In genomic region chr14:34561647-34562046, GRCm38 (mm10) we compare ENCODE assay signal across 26 mouse cellular contexts. TPM values are rescaled to one million over a fixed set of nuclear protein-coding genes. Genes with fewer than 3 reads are reported as not detected.
DNase-seq lines count a peak whose midpoint lies in the region; ATAC-seq and TF ChIP-seq lines count a peak whose summit lies in the region.
"Had no signal": no experiment of that assay in that cellular context is flagged by ENCODE, and none has a peak within 500 bp of the region (broad histone marks: within the 10 kb centered on the region; RNA-seq: fewer than 3 reads in every experiment).

No protein-coding gene starts in this region.

- H3K9ac ChIP-seq in heart, embryonic 12.5 days: no peak overlapping the region
- no peak overlapping the region for H3K9ac ChIP-seq in liver, adult 2 months (ENCODE audit: low read depth, low read length)
- H3K9ac ChIP-seq in liver, embryonic 11.5 days (ENCODE audit: low read depth, low read length): no peak overlapping the region
- no peak overlapping the region for H3K9ac ChIP-seq in limb, embryonic 11.5 days (ENCODE audit: low read length)
- H3K9ac ChIP-seq: embryonic facial prominence, embryonic 15.5 days; hindbrain, embryonic 15.5 days had no signal

- H3K4me1 ChIP-seq in heart, embryonic 12.5 days (replicated peaks): peaks cover 63% of the 10 kb centered on the region
- no peaks in the 10 kb centered on the region for H3K4me1 ChIP-seq in liver, adult 2 months (ENCODE audit: control insufficient read depth, insufficient read depth, low read length)
- no peaks in the 10 kb centered on the region for H3K4me1 ChIP-seq in liver, embryonic 11.5 days (replicated peaks; ENCODE audit: control insufficient read depth, insufficient read depth, low read length)
- H3K4me1 ChIP-seq in limb, embryonic 11.5 days (ENCODE audit: control insufficient read depth, insufficient read depth, low read length): peaks cover 4% of the 10 kb centered on the region; the same call in 1 of the 2 replicates
- H3K4me1 ChIP-seq: forebrain, embryonic 10.5 days; hindbrain, embryonic 10.5 days; hindbrain, embryonic 15.5 days had no signal

- H3K4me3 ChIP-seq in heart, embryonic 12.5 days: no peak overlapping the region
- H3K4me3 ChIP-seq in liver, adult 2 months (ENCODE audit: insufficient read depth, low read depth, low read length): no peak overlapping the region
- H3K4me3 ChIP-seq in liver, embryonic 11.5 days (ENCODE audit: low read depth, low read length): no peak overlapping the region
- no peak overlapping the region for H3K4me3 ChIP-seq in limb, embryonic 11.5 days (ENCODE audit: low read depth, low read length)
- H3K4me3 ChIP-seq: embryonic facial prominence, embryonic 15.5 days; erythroblast, embryonic 14.5 days; forebrain, embryonic 10.5 days; hindbrain, embryonic 10.5 days; hindbrain, embryonic 15.5 days had no signal

- no peak for TF ChIP-seq CTCF in liver, adult 2 months (IDR thresholded peaks at IDR 0.05; ENCODE audit: low read depth, low read length)

- TF ChIP-seq POLR2A in liver, adult 2 months (IDR thresholded peaks at IDR 0.05; ENCODE audit: extremely low read depth, insufficient read depth, low read length): no peak

- no peak for DNase-seq in heart, adult 18-20 months
- DNase-seq in liver, adult 2 months (ENCODE audit: extremely low read depth, low read depth, low spot score): peak; percentile 49
- DNase-seq in liver, embryonic 11.5 days (ENCODE audit: low spot score): no peak
- no peak for DNase-seq in limb, embryonic 11.5 days (ENCODE audit: low spot score)
- DNase-seq in urinary bladder, postnatal 4 days (ENCODE audit: low spot score in 2 of 2): no peak
- DNase-seq in kidney, postnatal 4 days: no peak
- DNase-seq: adrenal gland, adult 8-10 months; adrenal gland, postnatal 36 days; cerebellum, adult 11 months; cerebellum, adult 8-10 months; cerebellum, postnatal 14 days; embryo, embryonic 11 days; heart, postnatal 10 days had no signal

- no peaks in the 10 kb centered on the region for H3K79me2 ChIP-seq in liver, adult 2 months (ENCODE audit: control insufficient read depth, insufficient read depth, low read length)

- no peaks in the 10 kb centered on the region for H3K27me3 ChIP-seq in heart, embryonic 12.5 days (replicated peaks)
- no peaks in the 10 kb centered on the region for H3K27me3 ChIP-seq in liver, adult 2 months (ENCODE audit: control insufficient read depth, insufficient read depth, low read length)
- no peaks in the 10 kb centered on the region for H3K27me3 ChIP-seq in liver, embryonic 11.5 days (replicated peaks; ENCODE audit: control insufficient read depth, insufficient read depth, low read length)
- no peaks in the 10 kb centered on the region for H3K27me3 ChIP-seq in limb, embryonic 11.5 days (ENCODE audit: control insufficient read depth, insufficient read depth, low read length)
- H3K27me3 ChIP-seq: embryonic facial prominence, embryonic 15.5 days; hindbrain, embryonic 15.5 days had no signal

- ATAC-seq in heart, embryonic 12.5 days (ENCODE audit: insufficient number of reproducible peaks, low FRiP score): no peak
- ATAC-seq in liver, embryonic 11.5 days (replicated peaks; ENCODE audit: low FRiP score): no peak
- no peak for ATAC-seq in limb, embryonic 11.5 days (ENCODE audit: insufficient number of reproducible peaks, low FRiP score, low TSS enrichment, low read depth)
- ATAC-seq: forebrain, embryonic 14.5 days; intestine, embryonic 16.5 days had no signal

- WGBS in heart, embryonic 12.5 days: 90% methylated on average over 8 of the region's 8 CpGs
- WGBS in liver, adult 2 months: 51% methylated on average over 8 of the region's 8 CpGs
- WGBS in liver, embryonic 11.5 days: 78% methylated on average over 8 of the region's 8 CpGs
- 89% methylated on average over 8 of the region's 8 CpGs for WGBS in limb, embryonic 11.5 days

- H3K27ac ChIP-seq in heart, embryonic 12.5 days (ENCODE audit: poor library complexity, severe bottlenecking): peak overlapping the region; percentile 31; the same call in 1 of the 2 replicates
- no peak overlapping the region for H3K27ac ChIP-seq in liver, adult 2 months (replicated peaks; ENCODE audit: insufficient read depth, low read depth, low read length)
- no peak overlapping the region for H3K27ac ChIP-seq in liver, embryonic 11.5 days (ENCODE audit: low read depth, low read length)
- H3K27ac ChIP-seq in limb, embryonic 11.5 days (replicated peaks; ENCODE audit: low read depth, low read length): peak overlapping the region; percentile 47
- H3K27ac ChIP-seq: embryonic facial prominence, embryonic 15.5 days; forebrain, embryonic 10.5 days; hindbrain, embryonic 10.5 days; hindbrain, embryonic 15.5 days had no signal

- H3K36me3 ChIP-seq in heart, embryonic 12.5 days: peaks cover 66% of the 10 kb centered on the region
- H3K36me3 ChIP-seq in liver, adult 2 months (ENCODE audit: control insufficient read depth, insufficient read depth, low read length): no peaks in the 10 kb centered on the region
- no peaks in the 10 kb centered on the region for H3K36me3 ChIP-seq in liver, embryonic 11.5 days (ENCODE audit: control insufficient read depth, insufficient read depth, low read length)
- H3K36me3 ChIP-seq in limb, embryonic 11.5 days (ENCODE audit: control insufficient read depth, insufficient read depth, low read length): no peaks in the 10 kb centered on the region
- H3K36me3 ChIP-seq: embryonic facial prominence, embryonic 15.5 days; forebrain, embryonic 10.5 days; hindbrain, embryonic 10.5 days; hindbrain, embryonic 15.5 days had no signal

- H3K4me2 ChIP-seq in heart, embryonic 12.5 days: no peak overlapping the region
- H3K4me2 ChIP-seq in liver, embryonic 11.5 days: no peak overlapping the region
- no peak overlapping the region for H3K4me2 ChIP-seq in limb, embryonic 11.5 days (ENCODE audit: low read depth, severe bottlenecking)
- H3K4me2 ChIP-seq: embryonic facial prominence, embryonic 15.5 days; hindbrain, embryonic 15.5 days had no signal

- no peaks in the 10 kb centered on the region for H3K9me3 ChIP-seq in heart, embryonic 12.5 days (replicated peaks)
- no peaks in the 10 kb centered on the region for H3K9me3 ChIP-seq in liver, embryonic 11.5 days (ENCODE audit: control insufficient read depth, low read length)
- no peaks in the 10 kb centered on the region for H3K9me3 ChIP-seq in limb, embryonic 11.5 days (ENCODE audit: control insufficient read depth, low read length)
- H3K9me3 ChIP-seq: embryonic facial prominence, embryonic 15.5 days; forebrain, embryonic 10.5 days; hindbrain, embryonic 10.5 days; hindbrain, embryonic 15.5 days had no signal

RNA-seq across cellular contexts. Expression of gene Ldb3, which starts 26.8 kb away (rescaled TPM):
- polyA plus RNA-seq in heart, embryonic 12.5 days (2016; fragmentation: Nextera tagmentation; extraction: Ambion mirVana): 226 and 239 TPM in 2 replicates
- 1,000 to 10,000 TPM; 1,008 to 1,034 TPM for total RNA-seq in heart, adult 18-20 months (2021)
- total RNA-seq in liver, adult 2 months (2014; rRNA removed): 0.18 TPM in 1 of 2 replicates, not detected in the other
- polyA plus RNA-seq in liver, adult 2 months (2012; rRNA removed): 0.06 TPM in 2 replicates
- polyA plus RNA-seq in liver, embryonic 11.5 days (2014; fragmentation: Nextera tagmentation; extraction: Ambion mirVana): 0.38 and 2.7 TPM in 2 replicates
- polyA plus RNA-seq in limb, embryonic 11.5 days (2014; fragmentation: Nextera tagmentation; extraction: Ambion mirVana): 0.65 and 0.68 TPM in 2 replicates
- total RNA-seq: common myeloid progenitor, adult 5-6 weeks had no signal
- polyA plus RNA-seq: erythroblast, embryonic 14.5 days had no signal

RNA-seq across cellular contexts. Expression of gene Opn4, which starts 38.3 kb away (rescaled TPM):
- 4.3 and 4.9 TPM in 2 replicates for polyA plus RNA-seq in heart, embryonic 12.5 days (2016; fragmentation: Nextera tagmentation; extraction: Ambion mirVana)
- total RNA-seq in heart, adult 18-20 months (2021): 1 to 10 TPM; 1.9 to 2.5 TPM
- total RNA-seq in liver, adult 2 months (2014; rRNA removed): not detected in 2 replicates
- not detected in 2 replicates for polyA plus RNA-seq in liver, adult 2 months (2012; rRNA removed)
- polyA plus RNA-seq in liver, embryonic 11.5 days (2014; fragmentation: Nextera tagmentation; extraction: Ambion mirVana): not detected in 2 replicates
- not detected in 2 replicates for polyA plus RNA-seq in limb, embryonic 11.5 days (2014; fragmentation: Nextera tagmentation; extraction: Ambion mirVana)
- total RNA-seq: adrenal gland, postnatal 36 days; common myeloid progenitor, adult 5-6 weeks; gastrocnemius, adult 8-10 months had no signal
- polyA plus RNA-seq: embryonic facial prominence, embryonic 11.5 days; erythroblast, embryonic 14.5 days; forebrain, embryonic 14.5 days; hindbrain, embryonic 10.5 days; hindbrain, embryonic 15.5 days had no signal

RNA-seq across cellular contexts. Expression of gene 9230112D13Rik, which starts 39.0 kb away (rescaled TPM):
- polyA plus RNA-seq in heart, embryonic 12.5 days (2016; fragmentation: Nextera tagmentation; extraction: Ambion mirVana): not detected in 2 replicates
- total RNA-seq in heart, adult 18-20 months (2021): not detected
- total RNA-seq in liver, adult 2 months (2014; rRNA removed): not detected in 2 replicates
- polyA plus RNA-seq in liver, adult 2 months (2012; rRNA removed): not detected in 2 replicates
- not detected in 2 replicates for polyA plus RNA-seq in liver, embryonic 11.5 days (2014; fragmentation: Nextera tagmentation; extraction: Ambion mirVana)
- not detected in 2 replicates for polyA plus RNA-seq in limb, embryonic 11.5 days (2014; fragmentation: Nextera tagmentation; extraction: Ambion mirVana)
- total RNA-seq: adrenal gland, adult 8-10 months; adrenal gland, postnatal 36 days; common myeloid progenitor, adult 5-6 weeks; ES-E14; gastrocnemius, adult 8-10 months; gastrocnemius, postnatal 4 days; heart, postnatal 10 days had no signal
- polyA plus RNA-seq: embryonic facial prominence, embryonic 11.5 days; embryonic facial prominence, embryonic 15.5 days; forebrain, embryonic 10.5 days; forebrain, embryonic 14.5 days; hindbrain, embryonic 10.5 days; hindbrain, embryonic 15.5 days; intestine, embryonic 16.5 days had no signal

RNA-seq across cellular contexts. Expression of gene Bmpr1a, which starts 58.5 kb away (rescaled TPM):
- polyA plus RNA-seq in heart, embryonic 12.5 days (2016; fragmentation: Nextera tagmentation; extraction: Ambion mirVana): 53.9 and 58.0 TPM in 2 replicates
- 10 to 100 TPM; 52.9 to 56.9 TPM for total RNA-seq in heart, adult 18-20 months (2021)
- 20.4 and 23.7 TPM in 2 replicates for total RNA-seq in liver, adult 2 months (2014; rRNA removed)
- polyA plus RNA-seq in liver, adult 2 months (2012; rRNA removed): 4.2 and 4.5 TPM in 2 replicates
- 17.4 and 18.0 TPM in 2 replicates for polyA plus RNA-seq in liver, embryonic 11.5 days (2014; fragmentation: Nextera tagmentation; extraction: Ambion mirVana)
- polyA plus RNA-seq in limb, embryonic 11.5 days (2014; fragmentation: Nextera tagmentation; extraction: Ambion mirVana): 67.2 and 74.5 TPM in 2 replicates
- polyA plus RNA-seq: erythroblast, embryonic 14.5 days had no signal

Comparison
In these comparisons a context has a peak if more than half of its experiments do, and no peak if none do; other contexts are left out.
1. H3K27ac ChIP-seq: peak in heart, embryonic 12.5 days (single experiment) and limb, embryonic 11.5 days (single experiment); none in liver, adult 2 months (single experiment) and liver, embryonic 11.5 days (single experiment).
2. RNA of gene Ldb3, which starts 26.8 kb away (polyA plus RNA-seq): 226 to 239 TPM in heart, embryonic 12.5 days; 0.38 to 2.7 TPM in liver, embryonic 11.5 days, 0.65 to 0.68 TPM in limb, embryonic 11.5 days and 0.06 TPM in liver, adult 2 months; every median in the first group is over 10 times any median in the second.